Mouse (Mus musculus) MEL (cell line): ENCODE data around the gene Gale. TPM values are rescaled to one million over a fixed set of nuclear protein-coding genes. Genes with fewer than 3 reads are reported as not detected.
A peak's percentile ranks its signal among the peaks of the same experiment; 100 is the strongest.

Source experiments
- DNase-seq: peaks from one replicate; pipeline ENCODE4 v3.0.0; 2011; ENCODE audit warnings: low read depth, low spot score
- H3K27ac ChIP-seq: 2 replicates; pipeline ENCODE4 v1.5.1; 2012; ENCODE audit warnings: low read depth, mild to moderate bottlenecking, control low read depth, low read length, moderate library complexity; ENCODE audit not compliant: control insufficient read depth
- H3K27me3 ChIP-seq, 2 experiments: fragments of 150-350 bp in 1 of 2; sonication (generic) in 1 of 2; 2 replicates each; pipeline ENCODE4 v1.6.1; 2012; ENCODE audit warnings: low read length in 2 of 2, mild to moderate bottlenecking in 2 of 2, improper control_type of control experiment in 1 of 2, moderate library complexity in 1 of 2; ENCODE audit not compliant: insufficient read depth in 2 of 2, control insufficient read depth in 1 of 2
- H3K36me3 ChIP-seq, 2 experiments: 2 replicates each; pipeline ENCODE4 v1.6.1; 2012 to 2014; ENCODE audit warnings: low read length in 2 of 2, improper control_type of control experiment in 1 of 2, inconsistent platforms in 1 of 2, mild to moderate bottlenecking in 1 of 2; ENCODE audit not compliant: insufficient read depth in 2 of 2, control insufficient read depth in 1 of 2
- H3K4me1 ChIP-seq, 2 experiments: fragments of 150-350 bp in 1 of 2; sonication (generic) in 1 of 2; 2 replicates each; pipeline ENCODE4 v1.6.1; 2012; ENCODE audit warnings: low read length in 2 of 2, improper control_type of control experiment in 1 of 2, mild to moderate bottlenecking in 1 of 2; ENCODE audit not compliant: insufficient read depth in 2 of 2, control insufficient read depth in 1 of 2
- H3K4me3 ChIP-seq, 2 experiments: fragments of 150-350 bp in 1 of 2; sonication (generic) in 1 of 2; 2 replicates each; pipeline ENCODE4 v1.5.1; 2012; ENCODE audit warnings: low read depth in 2 of 2, low read length in 2 of 2, mild to moderate bottlenecking in 2 of 2, moderate library complexity in 2 of 2, control low read depth in 1 of 2, improper control_type of control experiment in 1 of 2; ENCODE audit not compliant: control insufficient read depth in 1 of 2, insufficient read depth in 1 of 2
- H3K79me2 ChIP-seq: 2 replicates; pipeline ENCODE4 v1.6.1; 2012; ENCODE audit warnings: mild to moderate bottlenecking, low read length, moderate library complexity; ENCODE audit not compliant: control insufficient read depth, poor library complexity, insufficient read depth
- H3K9ac ChIP-seq: 2 replicates; pipeline ENCODE4 v1.6.1; 2012; ENCODE audit warnings: low read depth, mild to moderate bottlenecking, control low read depth, low read length, moderate library complexity; ENCODE audit not compliant: control insufficient read depth, poor library complexity, severe bottlenecking
- H3K9me3 ChIP-seq: fragments of 150-350 bp; sonication (generic); replicated peaks from 2 replicates; pipeline ENCODE4 v1.6.1; 2012; ENCODE audit warnings: mild to moderate bottlenecking, low read length, improper control_type of control experiment, moderate library complexity; ENCODE audit not compliant: insufficient read depth
- BHLHE40 ChIP-seq: IDR thresholded peaks from 2 replicates; pipeline ENCODE4 v1.6.1; 2012; ENCODE audit warnings: low read depth, mild to moderate bottlenecking, inconsistent platforms, low read length, improper control_type of control experiment, borderline replicate concordance
- CHD1 ChIP-seq: IDR thresholded peaks from 2 replicates; pipeline ENCODE4 v1.6.1; 2012; ENCODE audit warnings: low read depth, mild to moderate bottlenecking, inconsistent platforms, low read length, improper control_type of control experiment
- CHD2 ChIP-seq: IDR thresholded peaks from 2 replicates; pipeline ENCODE4 v1.6.1; 2011; ENCODE audit warnings: low read length, improper control_type of control experiment
- E2F4 ChIP-seq: IDR thresholded peaks from 2 replicates; pipeline ENCODE4 v1.6.1; 2011; ENCODE audit warnings: low read depth, low read length, improper control_type of control experiment, borderline replicate concordance
- ELF1 ChIP-seq: IDR thresholded peaks from 2 replicates; pipeline ENCODE4 v1.6.1; 2014; ENCODE audit warnings: low read depth, mild to moderate bottlenecking, inconsistent platforms, low read length, improper control_type of control experiment, moderate library complexity
- EP300 ChIP-seq, 2 experiments: IDR thresholded peaks; 2 replicates each; pipeline ENCODE4 v1.6.1; 2011; ENCODE audit warnings: improper control_type of control experiment in 2 of 2, low read length in 2 of 2, low read depth in 1 of 2, mild to moderate bottlenecking in 1 of 2
- ETS1 ChIP-seq: IDR thresholded peaks from 2 replicates; pipeline ENCODE4 v1.6.1; 2012; ENCODE audit warnings: low read depth, mild to moderate bottlenecking, inconsistent platforms, low read length, improper control_type of control experiment, moderate library complexity
- GABPA ChIP-seq: IDR thresholded peaks from 2 replicates; pipeline ENCODE4 v1.6.1; 2012; ENCODE audit warnings: low read depth, mild to moderate bottlenecking, inconsistent platforms, low read length, improper control_type of control experiment, moderate library complexity
- GATA1 ChIP-seq: IDR thresholded peaks from 2 replicates; pipeline ENCODE4 v1.6.1; 2011; ENCODE audit warnings: low read depth, low read length, improper control_type of control experiment
- HCFC1 ChIP-seq: IDR thresholded peaks from 2 replicates; pipeline ENCODE4 v1.6.1; 2012; ENCODE audit warnings: low read depth, mild to moderate bottlenecking, inconsistent platforms, low read length, improper control_type of control experiment, moderate library complexity
- JUND ChIP-seq: IDR thresholded peaks from 2 replicates; pipeline ENCODE4 v1.6.1; 2011; ENCODE audit warnings: low read depth, mild to moderate bottlenecking, improper control_type of control experiment, low read length
- KAT2A ChIP-seq: conservative IDR thresholded peaks from 2 replicates; pipeline ENCODE4 v1.6.1; 2012; ENCODE audit warnings: low read depth, low read length, improper control_type of control experiment, inconsistent platforms
- MAFK ChIP-seq: IDR thresholded peaks from 2 replicates; pipeline ENCODE4 v1.6.1; 2011; ENCODE audit warnings: low read depth, mild to moderate bottlenecking, low read length, improper control_type of control experiment, borderline replicate concordance
- MAZ ChIP-seq: IDR thresholded peaks from 2 replicates; pipeline ENCODE4 v1.6.1; 2012; ENCODE audit warnings: low read depth, mild to moderate bottlenecking, inconsistent platforms, low read length, improper control_type of control experiment
- MEF2A ChIP-seq: IDR thresholded peaks from 2 replicates; pipeline ENCODE4 v1.6.1; 2014; ENCODE audit warnings: low read depth, mild to moderate bottlenecking, inconsistent platforms, low read length, improper control_type of control experiment; ENCODE audit not compliant: poor library complexity, insufficient replicate concordance, severe bottlenecking; ENCODE audit errors: extremely low read depth
- MXI1 ChIP-seq: IDR thresholded peaks from 2 replicates; pipeline ENCODE4 v1.6.1; 2011; ENCODE audit warnings: mild to moderate bottlenecking, low read depth, low read length, improper control_type of control experiment
- MYC ChIP-seq: IDR thresholded peaks from 2 replicates; pipeline ENCODE4 v1.6.1; 2011; ENCODE audit warnings: low read depth, mild to moderate bottlenecking, low read length, improper control_type of control experiment, moderate library complexity
- NRF1 ChIP-seq: IDR thresholded peaks from 2 replicates; pipeline ENCODE4 v1.6.1; 2014; ENCODE audit warnings: low read depth, mild to moderate bottlenecking, inconsistent platforms, low read length, improper control_type of control experiment, moderate library complexity; ENCODE audit not compliant: poor library complexity, insufficient read depth, severe bottlenecking
- POLR2A ChIP-seq, 2 experiments: IDR thresholded peaks; 2 replicates each; pipeline ENCODE4 v1.6.1; 2011 to 2012; ENCODE audit warnings: low read length in 2 of 2, mild to moderate bottlenecking in 2 of 2, control low read depth in 1 of 2, improper control_type of control experiment in 1 of 2, low read depth in 1 of 2, moderate library complexity in 1 of 2; ENCODE audit not compliant: control insufficient read depth in 1 of 2, insufficient read depth in 1 of 2, poor library complexity in 1 of 2
- POLR2AphosphoS2 ChIP-seq: IDR thresholded peaks from 2 replicates; pipeline ENCODE4 v1.6.1; 2011; ENCODE audit warnings: low read length, improper control_type of control experiment
- RAD21 ChIP-seq: IDR thresholded peaks from 2 replicates; pipeline ENCODE4 v1.6.1; 2011; ENCODE audit warnings: mild to moderate bottlenecking, low read depth, low read length, improper control_type of control experiment
- RCOR1 ChIP-seq: IDR thresholded peaks from 2 replicates; pipeline ENCODE4 v1.6.1; 2012; ENCODE audit warnings: low read depth, mild to moderate bottlenecking, inconsistent platforms, low read length, improper control_type of control experiment
- SIN3A ChIP-seq: IDR thresholded peaks from 2 replicates; pipeline ENCODE4 v1.6.1; 2012; ENCODE audit warnings: low read length, improper control_type of control experiment, inconsistent platforms
- TAL1 ChIP-seq: IDR thresholded peaks from 2 replicates; pipeline ENCODE4 v1.6.1; 2012; ENCODE audit warnings: mild to moderate bottlenecking, inconsistent platforms, low read length, moderate library complexity, mixed read lengths
- TBP ChIP-seq: IDR thresholded peaks from 2 replicates; pipeline ENCODE4 v1.8.0; 2011; ENCODE audit warnings: low read depth, low read length, improper control_type of control experiment
- UBTF ChIP-seq: IDR thresholded peaks from 2 replicates; pipeline ENCODE4 v1.6.1; 2012; ENCODE audit warnings: low read depth, mild to moderate bottlenecking, inconsistent platforms, low read length, improper control_type of control experiment, moderate library complexity, borderline replicate concordance; ENCODE audit not compliant: insufficient read depth
- USF1 ChIP-seq: IDR thresholded peaks from 2 replicates; pipeline ENCODE4 v1.6.1; 2014; ENCODE audit warnings: low read depth, mild to moderate bottlenecking, inconsistent platforms, low read length, improper control_type of control experiment, moderate library complexity
- USF2 ChIP-seq, 2 experiments: IDR thresholded peaks; 2 replicates each; pipeline ENCODE4 v1.6.1; 2011 to 2012; ENCODE audit warnings: improper control_type of control experiment in 2 of 2, low read length in 2 of 2, borderline replicate concordance in 1 of 2, inconsistent platforms in 1 of 2, low read depth in 1 of 2, mild to moderate bottlenecking in 1 of 2; ENCODE audit not compliant: insufficient read depth in 1 of 2
- ZC3H11A ChIP-seq: IDR thresholded peaks from 2 replicates; pipeline ENCODE4 v1.6.1; 2012; ENCODE audit warnings: low read depth, mild to moderate bottlenecking, inconsistent platforms, low read length, improper control_type of control experiment
- ZMIZ1 ChIP-seq: IDR thresholded peaks from 2 replicates; pipeline ENCODE4 v1.6.1; 2012; ENCODE audit warnings: low read depth, mild to moderate bottlenecking, inconsistent platforms, low read length, improper control_type of control experiment, moderate library complexity
- ZNF384 ChIP-seq: IDR thresholded peaks from 2 replicates; pipeline ENCODE4 v1.6.1; 2012; ENCODE audit warnings: low read depth, mild to moderate bottlenecking, inconsistent platforms, low read length, improper control_type of control experiment
- polyA plus RNA-seq, 2 experiments: library from polyadenylated mRNA; stranded (reverse) in 1 of 2; unstranded in 1 of 2; fragments of >175 nt in 1 of 2; fragments of >200 nt in 1 of 2; gene quantifications; 2 replicates each; pipeline versions ENCODE4 v1.2.1 to v1.2.4; 2012; ENCODE audit warnings: low replicate concordance in 2 of 2, low read depth in 1 of 2; ENCODE audit not compliant: insufficient read length in 2 of 2, insufficient read depth in 1 of 2, missing spikeins in 1 of 2
- total RNA-seq: library from RNA; depleted of rRNA; stranded (reverse); fragments of 300-350 nt; gene quantifications from 2 replicates; pipeline ENCODE4 v1.2.3, GENCODE M21; 2012

Gene Gale
- total and polyA plus RNA-seq, 3 experiments = 24.5 to 31.2 TPM; not detected in 1

DNA sequence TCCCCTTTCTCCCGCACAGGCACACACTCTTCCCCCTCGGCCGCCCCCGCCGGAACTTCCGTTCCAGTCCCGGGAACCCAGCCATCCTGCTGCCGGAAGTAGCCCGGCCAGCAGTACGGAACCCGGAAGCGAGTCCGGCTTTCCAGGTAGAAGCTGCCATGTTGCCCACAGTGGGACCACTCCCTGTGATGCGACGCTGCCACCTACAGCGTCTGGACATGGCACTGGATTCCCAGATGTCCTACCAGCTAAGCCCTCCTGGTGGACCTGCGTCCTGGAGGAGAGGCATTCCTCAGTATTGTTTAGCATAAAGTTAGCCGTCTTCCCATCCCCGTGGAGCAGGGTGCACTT is 9.0 kb downstream of the Gale start, which contains the start of gene Lypla2 (continued):
- TF ChIP-seq ETS1 = peak; percentile 50; the same call in 1 of the 2 replicates
- peak; percentile 86 for TF ChIP-seq ZMIZ1
- no peak for TF ChIP-seq ZC3H11A
- no peak; the same call in 1 of the 2 replicates for TF ChIP-seq CHD1
- TF ChIP-seq, all 39 proteins: peak for 17

DNA sequence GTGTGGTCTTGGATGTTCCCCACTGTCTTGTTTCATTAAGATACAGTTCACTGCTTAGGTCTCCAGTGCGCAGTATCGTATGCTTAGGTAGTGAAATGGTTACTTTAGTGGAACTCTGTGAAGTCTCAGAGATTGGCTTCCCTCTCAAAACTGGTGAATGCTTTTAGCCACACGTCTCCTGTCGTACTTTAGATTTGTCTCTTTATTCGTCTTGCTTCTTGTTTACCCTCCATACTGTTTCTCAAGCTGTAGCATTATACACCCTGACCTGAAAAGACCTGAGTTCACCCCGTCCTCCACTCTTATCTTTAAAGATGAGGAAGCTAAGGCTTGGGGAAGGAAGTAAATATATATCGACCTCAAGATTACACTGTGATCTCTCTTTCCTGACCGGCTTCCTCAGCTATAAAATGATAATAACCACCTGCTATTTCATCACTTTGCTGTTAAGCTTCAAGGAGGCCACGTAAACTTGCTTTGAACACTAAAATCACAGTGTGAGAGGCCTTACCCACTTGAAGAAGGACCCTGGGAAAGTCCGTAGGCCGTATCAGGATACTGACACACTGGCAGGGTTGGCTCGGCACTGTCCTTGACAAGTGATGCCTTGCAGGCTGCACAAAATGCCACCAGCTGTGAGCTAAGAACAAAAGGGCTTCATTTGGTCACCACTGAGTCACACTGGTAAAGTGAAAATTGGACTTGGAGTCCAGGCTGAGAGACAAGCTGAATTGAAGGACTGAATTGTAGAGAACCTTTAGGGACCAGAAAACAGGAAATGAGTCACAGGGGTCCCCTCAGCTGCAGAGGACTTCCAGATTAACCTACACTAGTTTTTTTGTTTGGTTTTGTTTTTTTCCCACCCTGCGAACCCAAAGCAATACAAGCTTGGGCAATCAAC is 9.6 kb downstream of the Gale start:
- H3K9me3 ChIP-seq = no peaks in the 10 kb centered on the region
- H3K27ac ChIP-seq = peak overlapping the region; percentile 95
- peaks cover 0 to 22% of the 10 kb centered on the region in 2 experiments; a peak in 3 of 4 replicates for H3K4me1 ChIP-seq
- H3K79me2 ChIP-seq = peaks cover 16% of the 10 kb centered on the region
- peak overlapping the region; percentile 68 to 90 for H3K4me3 ChIP-seq
- H3K27me3 ChIP-seq = no peaks in the 10 kb centered on the region
- peak; percentile 80 for DNase-seq
- peaks cover 11% of the 10 kb centered on the region in 2 experiments; a peak in 3 of 4 replicates for H3K36me3 ChIP-seq
- H3K9ac ChIP-seq = peak overlapping the region; percentile 83
- peak; percentile 66 for TF ChIP-seq ZNF384
- no peak for TF ChIP-seq MAZ
- no peak for TF ChIP-seq MYC
- no peak for TF ChIP-seq CHD2
- peak; percentile 62 for TF ChIP-seq SIN3A
- TF ChIP-seq UBTF = no peak
- peak; percentile 61; the same call in 1 of the 2 replicates for TF ChIP-seq RCOR1
- no peak for TF ChIP-seq USF2 (IDR thresholded peaks at IDR 0.05; ENCODE audit: borderline replicate concordance in 1 of 2, insufficient read depth in 1 of 2, low read depth in 1 of 2, low read length in 2 of 2)
- peak; percentile 69 for TF ChIP-seq HCFC1
- TF ChIP-seq USF1 = no peak
- no peak for TF ChIP-seq BHLHE40
- TF ChIP-seq MXI1 = peak; percentile 29; the same call in 1 of the 2 replicates
- TF ChIP-seq RAD21 = no peak
- no peak; the same call in 1 of the 2 replicates for TF ChIP-seq POLR2AphosphoS2
- TF ChIP-seq EP300 (IDR thresholded peaks at IDR 0.05; ENCODE audit: low read depth in 1 of 2, low read length in 2 of 2) = peak; percentile 76 to 89
- TF ChIP-seq ZMIZ1 = no peak
- TF ChIP-seq NRF1 = no peak
- TF ChIP-seq GATA1 = peak; percentile 80
- no peak for TF ChIP-seq ZC3H11A
- peak; percentile 9; a peak in 1 of 4 replicates for TF ChIP-seq POLR2A (IDR thresholded peaks at IDR 0.05; ENCODE audit: control insufficient read depth in 1 of 2, insufficient read depth in 1 of 2, low read depth in 1 of 2, low read length in 2 of 2, poor library complexity in 1 of 2)
- TF ChIP-seq MEF2A = no peak
- no peak for TF ChIP-seq JUND
- TF ChIP-seq ELF1 = no peak
- TF ChIP-seq TBP = peak; percentile 48
- TF ChIP-seq MAFK = no peak; the same call in 1 of the 2 replicates
- no peak for TF ChIP-seq E2F4
- TF ChIP-seq GABPA = no peak
- TF ChIP-seq CHD1 = no peak; the same call in 1 of the 2 replicates
- TF ChIP-seq ETS1 = peak; percentile 78
- no peak for TF ChIP-seq TAL1
- peak; percentile 41; the same call in 1 of the 2 replicates for TF ChIP-seq KAT2A
